Mouse (Mus musculus): ENCODE data around the gene Nemp1.

The Nemp1 gene

GRCm38 (mm10) chr10:127674794-127675522 is 8.3 kb downstream of the Nemp1 start:
- peak; percentile 93 to 96 for DNase-seq

- no peak for DNase-seq
Observed at GRCm38 (mm10) chr10:127675859-127676398, 9.2 kb downstream of the Nemp1 start.

GRCm38 (mm10) chr10:127676691-127677548 is 10.2 kb downstream of the Nemp1 start:
- DNase-seq, result peak; percentile 91 to 95

- DNase-seq, result peak; percentile 74 to 78
Observed at GRCm38 (mm10) chr10:127677591-127678336, 11.1 kb downstream of the Nemp1 start.

- no peak for DNase-seq
Observed at GRCm38 (mm10) chr10:127679208-127679607, 12.5 kb downstream of the Nemp1 start.

- no peak for DNase-seq
Observed at GRCm38 (mm10) chr10:127679881-127680280, 13.2 kb downstream of the Nemp1 start.

GRCm38 (mm10) chr10:127682886-127683285 is 16.2 kb downstream of the Nemp1 start:
- DNase-seq, result no peak

- no peak for DNase-seq
Observed at GRCm38 (mm10) chr10:127691053-127691452, 24.4 kb downstream of the Nemp1 start.

GRCm38 (mm10) chr10:127694636-127695035 is 27.9 kb downstream of the Nemp1 start:
- no peak for DNase-seq

- DNase-seq, result no peak
Observed at GRCm38 (mm10) chr10:127695775-127696174, 29.1 kb downstream of the Nemp1 start.

GRCm38 (mm10) chr10:127698966-127699365 is 32.3 kb downstream of the Nemp1 start:
- DNase-seq, result no peak

GRCm38 (mm10) chr10:127703299-127703698 is 36.6 kb downstream of the Nemp1 start:
- no peak for DNase-seq

- no peak for DNase-seq
Observed at GRCm38 (mm10) chr10:127704293-127704692, 37.6 kb downstream of the Nemp1 start.

- no peak for DNase-seq
Observed at GRCm38 (mm10) chr10:127704766-127705220, 38.1 kb downstream of the Nemp1 start, which contains the start of gene Myo1a. TSS of gene Myo1a (plus strand) at chr10:127705170.

GRCm38 (mm10) chr10:127705783-127706182 is 39.1 kb downstream of the Nemp1 start:
- DNase-seq, result no peak

GRCm38 (mm10) chr10:127707721-127708120 is 41.0 kb downstream of the Nemp1 start:
- peak; percentile 21 to 34 for DNase-seq

GRCm38 (mm10) chr10:127708850-127709370 is 42.2 kb downstream of the Nemp1 start:
- no peak for DNase-seq

GRCm38 (mm10) chr10:127710331-127710730 is 43.6 kb downstream of the Nemp1 start:
- no peak for DNase-seq

GRCm38 (mm10) chr10:127712736-127713135 is 46.0 kb downstream of the Nemp1 start:
- DNase-seq, result no peak

GRCm38 (mm10) chr10:127721671-127722418 is 55.1 kb downstream of the Nemp1 start:
- no peak for DNase-seq

GRCm38 (mm10) chr10:127724178-127724577 is 57.5 kb downstream of the Nemp1 start, which contains the start of gene Tac2:
TSS of gene Tac2 (plus strand) at chr10:127724478.
- no peak for DNase-seq

GRCm38 (mm10) chr10:127725136-127725535 is 58.4 kb downstream of the Nemp1 start:
- no peak for DNase-seq

All from kidney, adult 8-10 months (tissue).